Mouse (Mus musculus) MEL (cell line): ENCODE measurements at regions not wholly inside any gene's neighbourhood (a gene's known extent, or its start where the extent isn't known, plus 50 kb on each side); places are given as distances from the start of the nearest gene placed in this dataset.

Experiments used
- CHD2 ChIP-seq: IDR thresholded peaks from 2 replicates; pipeline ENCODE4 v1.6.1; 2011; ENCODE audit warnings: low read length, improper control_type of control experiment
- CTCF ChIP-seq, 3 experiments: IDR thresholded peaks in 2 of 3; conservative IDR thresholded peaks in 1 of 3; 2 replicates each; pipeline ENCODE4 v1.5.1; 2011 to 2012; ENCODE audit warnings: low read length in 3 of 3, low read depth in 2 of 3, mild to moderate bottlenecking in 2 of 3, improper control_type of control experiment in 1 of 3, inconsistent platforms in 1 of 3, mixed read lengths in 1 of 3, moderate library complexity in 1 of 3; ENCODE audit not compliant: control insufficient read depth in 1 of 3, insufficient read depth in 1 of 3, poor library complexity in 1 of 3, severe bottlenecking in 1 of 3
- E2F4 ChIP-seq: IDR thresholded peaks from 2 replicates; pipeline ENCODE4 v1.6.1; 2011; ENCODE audit warnings: low read depth, low read length, improper control_type of control experiment, borderline replicate concordance
- EP300 ChIP-seq, 2 experiments: IDR thresholded peaks; 2 replicates each; pipeline ENCODE4 v1.6.1; 2011; ENCODE audit warnings: improper control_type of control experiment in 2 of 2, low read length in 2 of 2, low read depth in 1 of 2, mild to moderate bottlenecking in 1 of 2
- GABPA ChIP-seq: IDR thresholded peaks from 2 replicates; pipeline ENCODE4 v1.6.1; 2012; ENCODE audit warnings: low read depth, mild to moderate bottlenecking, inconsistent platforms, low read length, improper control_type of control experiment, moderate library complexity
- JUND ChIP-seq: IDR thresholded peaks from 2 replicates; pipeline ENCODE4 v1.6.1; 2011; ENCODE audit warnings: low read depth, mild to moderate bottlenecking, improper control_type of control experiment, low read length
- MYC ChIP-seq: IDR thresholded peaks from 2 replicates; pipeline ENCODE4 v1.6.1; 2011; ENCODE audit warnings: low read depth, mild to moderate bottlenecking, low read length, improper control_type of control experiment, moderate library complexity
- NRF1 ChIP-seq: IDR thresholded peaks from 2 replicates; pipeline ENCODE4 v1.6.1; 2014; ENCODE audit warnings: low read depth, mild to moderate bottlenecking, inconsistent platforms, low read length, improper control_type of control experiment, moderate library complexity; ENCODE audit not compliant: poor library complexity, insufficient read depth, severe bottlenecking
- POLR2A ChIP-seq, 2 experiments: IDR thresholded peaks; 2 replicates each; pipeline ENCODE4 v1.6.1; 2011 to 2012; ENCODE audit warnings: low read length in 2 of 2, mild to moderate bottlenecking in 2 of 2, control low read depth in 1 of 2, improper control_type of control experiment in 1 of 2, low read depth in 1 of 2, moderate library complexity in 1 of 2; ENCODE audit not compliant: control insufficient read depth in 1 of 2, insufficient read depth in 1 of 2, poor library complexity in 1 of 2
- TCF12 ChIP-seq: IDR thresholded peaks from 2 replicates; pipeline ENCODE4 v1.6.1; 2014; ENCODE audit warnings: low read depth, mild to moderate bottlenecking, inconsistent platforms, low read length, improper control_type of control experiment, moderate library complexity
- USF1 ChIP-seq: IDR thresholded peaks from 2 replicates; pipeline ENCODE4 v1.6.1; 2014; ENCODE audit warnings: low read depth, mild to moderate bottlenecking, inconsistent platforms, low read length, improper control_type of control experiment, moderate library complexity
- ZKSCAN1 ChIP-seq: IDR thresholded peaks from 2 replicates; pipeline ENCODE4 v1.6.1; 2012; ENCODE audit warnings: low read depth, mild to moderate bottlenecking, inconsistent platforms, low read length, improper control_type of control experiment, moderate library complexity

- TF ChIP-seq GABPA (no peak), POLR2A (IDR thresholded peaks at IDR 0.05; ENCODE audit: control insufficient read depth in 1 of 2, insufficient read depth in 1 of 2, low read depth in 1 of 2, low read length in 2 of 2, poor library complexity in 1 of 2) (no peak), CTCF (IDR thresholded peaks at IDR 0.05 in 2 of 3, conservative IDR thresholded peaks at IDR 0.05 in 1 of 3; ENCODE audit: control insufficient read depth in 1 of 3, insufficient read depth in 1 of 3, low read depth in 2 of 3, low read length in 3 of 3, poor library complexity in 1 of 3, severe bottlenecking in 1 of 3) (no peak), JUND (no peak), E2F4 (no peak), MYC (no peak), NRF1 (no peak), CHD2 (no peak), ZKSCAN1 (no peak), USF1 (no peak), EP300 (IDR thresholded peaks at IDR 0.05; ENCODE audit: low read depth in 1 of 2, low read length in 2 of 2) (no peak), TCF12 (no peak)
These were observed 164.4 kb upstream of the Il12b start for GRCm38 (mm10) chr11:44235456-44235855.
